Mouse (Mus musculus) brain, embryonic 18.5 days (tissue): ENCODE measurements around the gene Chtf18.
A peak's percentile ranks its signal among the peaks of the same experiment; 100 is the strongest.
"Not testable (repeated sequence)": the region's sequence is repeated elsewhere in the genome, so short reads cannot be mapped to it uniquely, and the experiment has no call there.

Experiments used
- DNase-seq: peaks from one replicate; pipeline ENCODE4 v3.0.0-alpha.2; 2012; ENCODE audit warnings: low read depth, low spot score

Gene Chtf18

GRCm38 (mm10) chr17:25727265-25728008 lies at the start of gene Chtf18, which contains the start of gene Rpusd1:
Gene Chtf18 (minus strand): TSS chr17:25727419.
Gene Rpusd1 (plus strand): TSS chr17:25727670.
- peak; percentile 100 for DNase-seq

DNA sequence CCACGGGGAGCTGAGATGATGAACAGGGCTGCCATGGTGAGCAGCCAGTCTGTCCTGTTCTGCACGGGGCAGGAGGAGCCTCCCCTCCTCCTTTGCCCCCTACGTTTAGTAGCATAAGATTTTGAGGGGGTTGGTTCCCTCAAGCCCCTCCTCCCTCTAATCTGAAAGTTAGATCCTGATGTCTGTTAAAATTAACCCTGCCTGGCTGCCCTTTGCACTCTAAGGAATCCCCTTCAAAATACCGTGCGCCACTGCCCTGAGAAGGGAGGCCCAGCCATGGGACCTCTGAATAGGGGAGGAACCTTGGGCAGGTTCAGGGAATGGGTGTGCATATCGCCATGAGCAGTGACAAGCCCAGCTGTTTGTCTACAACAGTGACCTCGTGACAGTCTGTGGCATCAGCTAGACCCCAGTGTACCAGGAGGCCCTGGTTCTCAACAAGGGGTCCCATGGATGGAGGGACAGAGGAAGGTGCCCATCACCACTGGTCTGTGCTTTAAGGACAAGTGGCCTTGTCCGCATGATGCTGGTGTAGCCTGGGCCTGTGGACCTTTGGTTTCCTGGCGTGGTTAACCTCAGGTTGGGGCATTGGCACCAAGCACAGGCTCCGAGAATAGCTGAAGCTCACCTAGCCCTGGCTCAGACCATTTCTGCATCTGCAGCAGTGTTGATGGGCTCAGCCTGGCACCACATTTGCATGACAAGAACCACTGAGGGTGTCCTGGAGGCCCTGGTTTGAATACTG lies 48.3 kb upstream of the Chtf18 start:
- DNase-seq = no peak

DNA sequence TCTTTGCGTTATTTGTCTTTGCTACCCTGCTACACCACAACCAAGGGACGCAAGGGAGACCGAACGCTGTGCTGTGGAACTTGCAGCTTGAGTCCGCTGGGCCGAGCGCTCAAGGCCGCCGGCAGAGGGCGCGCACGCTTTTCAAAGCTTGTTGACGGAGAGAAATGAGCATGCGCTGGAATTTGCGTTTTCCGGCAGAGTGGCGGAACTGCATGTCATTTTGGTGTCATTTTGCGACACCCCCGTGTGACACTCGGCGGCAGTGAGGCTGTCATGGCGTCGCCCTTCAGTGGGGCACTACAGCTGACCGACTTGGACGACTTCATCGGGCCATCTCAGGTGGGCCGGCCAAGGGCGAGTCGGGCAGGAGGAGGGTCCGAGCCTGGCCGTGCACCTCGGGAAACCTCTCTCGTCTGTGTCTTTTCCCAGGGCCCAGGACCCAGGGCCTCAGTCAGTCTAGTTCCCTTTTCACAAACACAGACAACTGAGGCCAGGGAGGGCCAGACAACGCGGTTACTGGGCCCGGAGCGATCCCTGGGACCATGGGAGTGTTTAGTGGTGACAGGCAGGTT lies 46.4 kb upstream of the Chtf18 start, which contains the start of gene Narfl:
TSS of gene Narfl (plus strand) at position 228 of the 572 bp plus-strand sequence.
- peak; percentile 95 for DNase-seq

DNA sequence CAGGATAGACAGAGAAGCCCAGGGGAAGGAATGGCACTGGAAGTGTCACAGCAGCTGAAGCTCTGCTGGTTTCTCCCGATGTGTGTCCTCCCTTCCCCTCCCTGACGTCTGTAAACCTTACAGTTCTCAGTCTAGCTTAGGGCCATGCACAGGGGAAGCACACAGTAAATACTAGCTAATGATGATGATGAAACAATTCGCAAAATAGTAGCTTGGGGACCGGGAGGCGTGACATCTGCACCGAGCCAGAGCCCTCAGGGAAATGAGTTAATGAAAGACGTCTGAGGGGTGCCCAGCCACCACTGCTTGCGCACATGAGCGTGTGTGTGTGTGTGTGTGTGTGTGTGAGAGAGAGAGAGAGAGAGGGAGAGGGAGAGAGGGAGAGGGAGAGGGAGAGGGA lies 42.1 kb upstream of the Chtf18 start:
- DNase-seq = no peak

DNA sequence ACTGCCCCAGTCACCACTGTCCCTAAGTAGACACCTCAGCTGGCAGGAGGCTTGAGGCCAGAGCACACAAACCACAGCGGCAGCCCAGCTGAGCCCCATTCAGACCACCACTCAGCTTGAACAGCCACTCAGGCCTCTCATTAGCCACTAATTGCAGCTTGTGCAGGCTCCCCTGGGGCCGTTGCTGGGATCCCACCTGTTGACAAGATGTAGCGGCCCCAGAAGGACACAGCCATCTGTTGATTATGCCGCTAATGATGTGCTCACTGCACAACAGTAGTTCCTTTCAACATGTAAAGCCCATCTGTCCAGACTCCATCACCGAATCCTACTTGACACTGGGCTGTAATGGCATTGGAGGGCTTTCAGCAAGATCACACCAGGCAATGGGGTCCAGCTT lies 38.7 kb upstream of the Chtf18 start:
- DNase-seq = no peak

DNA sequence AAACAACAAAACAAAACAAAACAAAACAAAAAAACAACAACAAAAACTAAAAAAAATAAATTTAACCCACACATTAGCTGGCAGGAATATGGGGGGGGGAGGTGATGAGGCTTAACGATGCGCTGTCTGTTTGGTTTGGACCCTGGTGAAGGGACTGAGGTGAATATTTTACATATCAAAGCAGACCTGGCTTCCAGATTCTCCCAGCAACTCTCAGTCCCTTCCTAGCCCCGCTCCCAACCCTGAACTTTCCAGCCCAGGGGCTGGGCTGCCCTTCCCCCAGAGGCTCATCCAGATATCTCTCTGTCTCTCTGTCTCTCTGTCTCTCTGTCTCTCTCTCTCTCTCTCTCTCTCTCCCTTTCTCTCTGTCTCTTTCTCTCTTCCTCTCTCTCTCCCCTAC lies 35.4 kb upstream of the Chtf18 start:
- DNase-seq = no peak

- no peak for DNase-seq
These were observed 34.3 kb upstream of the Chtf18 start for GRCm38 (mm10) chr17:25761561-25761970.

- no peak for DNase-seq
These were observed 32.9 kb upstream of the Chtf18 start for GRCm38 (mm10) chr17:25760148-25760547.

- no peak for DNase-seq
These were observed 30.5 kb upstream of the Chtf18 start for GRCm38 (mm10) chr17:25757691-25758090.

GRCm38 (mm10) chr17:25756378-25757242 lies 29.4 kb upstream of the Chtf18 start:
- no peak for DNase-seq

DNA sequence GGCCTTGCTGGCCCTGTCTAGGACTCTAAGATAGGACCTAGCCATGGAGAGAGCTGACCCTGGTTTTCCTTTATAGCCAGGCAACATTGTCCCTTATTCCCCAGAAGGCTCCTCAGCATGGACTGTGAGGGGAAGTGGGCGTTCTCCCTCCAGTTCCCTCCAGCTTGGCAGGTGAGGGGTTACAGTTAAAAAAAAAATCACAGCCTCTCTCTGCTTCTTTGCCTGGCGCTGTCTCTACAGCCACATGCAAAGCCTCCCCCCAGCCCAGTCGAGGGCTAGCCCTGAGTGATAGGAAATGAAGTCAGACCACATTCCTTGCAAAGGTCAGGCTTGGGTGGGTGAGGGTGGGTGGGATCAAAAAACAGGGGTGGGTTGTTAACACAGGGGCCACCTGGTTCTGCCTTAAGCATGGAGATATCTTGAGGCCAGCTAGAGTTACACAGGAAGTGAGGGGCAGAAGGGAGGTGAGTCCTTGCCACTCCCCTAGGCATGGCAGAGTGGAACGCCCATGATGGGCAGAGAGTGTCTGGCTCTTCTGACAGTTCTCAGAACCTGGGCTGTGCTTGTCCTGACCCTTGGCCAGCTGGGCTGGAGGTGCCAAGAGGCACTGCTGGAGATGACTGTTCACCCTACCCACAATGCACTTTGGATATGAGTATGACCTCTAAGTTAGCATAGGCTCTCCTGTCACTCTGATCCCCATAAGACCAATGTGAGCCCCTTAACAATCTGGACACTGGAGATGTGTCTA lies 28.6 kb upstream of the Chtf18 start:
- DNase-seq = no peak

GRCm38 (mm10) chr17:25755086-25755485 lies 27.9 kb upstream of the Chtf18 start:
- DNase-seq = no peak

GRCm38 (mm10) chr17:25754241-25754640 lies 27.0 kb upstream of the Chtf18 start, which contains the start of gene Msln:
Gene Msln (minus strand): TSS chr17:25754378.
- DNase-seq = no peak

DNA sequence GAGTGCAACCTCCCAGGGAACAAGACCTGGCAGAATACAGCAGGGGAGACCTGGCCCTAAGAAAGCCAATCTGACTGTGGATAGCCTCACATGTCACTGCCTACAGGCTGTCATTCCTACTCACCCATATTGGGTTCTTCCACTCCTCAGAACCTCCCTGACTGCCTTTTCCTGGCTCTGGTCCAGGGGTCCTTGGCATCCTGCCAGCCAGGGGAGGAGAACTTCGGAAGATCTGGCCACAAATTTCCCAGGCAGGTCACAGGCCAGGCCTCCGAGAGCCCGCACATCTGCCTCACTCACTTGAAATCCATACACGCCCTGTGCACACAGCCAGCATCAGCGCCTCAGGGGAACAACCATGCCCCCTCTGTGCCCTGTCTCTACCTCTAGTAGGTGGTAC lies 24.2 kb upstream of the Chtf18 start:
- DNase-seq = no peak

GRCm38 (mm10) chr17:25749314-25749713 lies 22.1 kb upstream of the Chtf18 start:
- no peak for DNase-seq

GRCm38 (mm10) chr17:25748238-25748637 lies 21.0 kb upstream of the Chtf18 start:
- no peak for DNase-seq

- DNase-seq = no peak
These were observed 17.1 kb upstream of the Chtf18 start for GRCm38 (mm10) chr17:25744311-25744710.

DNA sequence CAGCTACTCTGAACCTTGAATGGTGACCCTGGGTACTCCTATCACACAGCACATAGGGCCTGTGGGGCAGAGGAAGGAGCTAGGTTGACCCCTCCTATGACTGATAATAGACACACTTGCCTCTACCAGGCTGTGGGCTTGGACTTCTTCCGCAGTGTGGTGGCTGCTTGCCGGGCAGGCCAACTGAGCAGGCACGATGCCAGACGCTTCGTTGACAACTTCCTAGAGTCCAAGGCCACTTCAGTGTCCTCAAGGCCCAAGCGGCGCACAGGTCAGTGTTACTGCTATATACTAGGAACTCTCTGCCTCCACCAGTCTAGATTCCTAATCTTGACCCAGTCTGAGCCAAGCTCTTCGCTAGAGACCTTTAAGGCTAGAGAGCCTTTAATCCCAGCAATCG lies 16.6 kb upstream of the Chtf18 start:
- no peak for DNase-seq

DNA sequence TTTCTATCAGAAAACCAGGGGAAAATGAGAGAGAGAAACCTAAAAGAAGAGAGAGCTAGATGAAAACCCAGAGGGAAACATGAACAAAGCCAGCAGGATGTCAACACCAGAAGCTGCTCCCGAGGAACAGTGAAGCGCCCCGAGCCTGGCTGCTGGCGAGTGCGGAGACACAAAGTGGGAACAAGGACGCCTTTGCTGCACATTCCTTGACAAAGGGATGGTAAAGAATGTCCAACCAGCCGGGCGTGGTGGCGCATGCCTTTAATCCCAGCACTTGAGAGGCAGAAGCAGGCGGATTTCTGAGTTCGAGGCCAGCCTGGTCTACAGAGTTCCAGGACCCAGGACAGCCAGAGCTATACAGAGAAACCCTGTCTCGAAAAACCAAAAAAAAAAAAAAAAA lies 14.3 kb upstream of the Chtf18 start:
- not testable (repeated sequence) for DNase-seq

DNA sequence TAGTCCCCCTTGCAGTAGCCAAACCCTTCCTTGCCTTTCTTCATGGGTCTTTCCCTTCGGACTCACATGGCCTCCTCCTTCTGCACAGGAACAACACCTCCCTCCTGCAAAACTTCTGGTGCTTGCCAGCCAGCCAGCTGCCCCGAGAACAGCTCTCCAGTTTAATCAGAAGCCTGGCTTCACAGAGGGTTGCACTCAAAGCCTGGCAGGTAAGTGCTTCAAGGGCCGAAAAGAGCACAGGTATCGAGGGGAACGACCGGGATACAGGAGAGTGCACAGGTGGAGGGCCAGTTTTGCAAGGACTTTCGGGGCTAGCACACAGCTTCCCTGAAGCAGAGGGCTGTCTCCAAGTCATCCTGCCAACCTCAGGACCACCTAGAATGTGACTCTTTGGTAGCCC lies 11.6 kb upstream of the Chtf18 start:
- no peak for DNase-seq

DNA sequence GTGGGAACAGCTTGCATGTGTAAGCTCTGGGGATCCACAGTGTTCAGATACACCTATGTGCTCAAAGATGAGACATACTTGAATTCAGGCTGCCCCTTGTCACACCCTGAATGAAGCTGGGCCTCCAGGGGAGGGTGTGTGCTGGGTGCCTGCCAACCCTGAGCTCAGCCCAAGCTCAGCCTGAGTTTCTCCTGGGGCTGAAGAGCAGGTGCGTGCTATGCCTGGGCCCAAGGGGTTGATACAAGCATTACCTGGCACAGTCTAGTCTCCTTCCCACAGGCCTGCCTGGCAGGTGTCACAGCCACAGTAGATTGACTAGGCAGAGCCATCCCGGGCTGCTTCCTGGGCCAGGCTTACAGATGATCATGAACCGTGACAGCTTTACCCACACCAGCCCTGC lies 8.5 kb upstream of the Chtf18 start, which contains the start of gene Mslnl:
TSS of gene Mslnl (plus strand) at position 298 of the 400 bp plus-strand sequence.
- no peak for DNase-seq
